Mouse (Mus musculus) MEL (cell line): ENCODE results near the gene Rnf32.

Source experiments
- CTCF ChIP-seq, 3 experiments: IDR thresholded peaks in 2 of 3; conservative IDR thresholded peaks in 1 of 3; 2 replicates each; pipeline ENCODE4 v1.5.1; 2011 to 2012; ENCODE audit warnings: low read length in 3 of 3, low read depth in 2 of 3, mild to moderate bottlenecking in 2 of 3, improper control_type of control experiment in 1 of 3, inconsistent platforms in 1 of 3, mixed read lengths in 1 of 3, moderate library complexity in 1 of 3; ENCODE audit not compliant: control insufficient read depth in 1 of 3, insufficient read depth in 1 of 3, poor library complexity in 1 of 3, severe bottlenecking in 1 of 3
- EP300 ChIP-seq, 2 experiments: IDR thresholded peaks; 2 replicates each; pipeline ENCODE4 v1.6.1; 2011; ENCODE audit warnings: improper control_type of control experiment in 2 of 2, low read length in 2 of 2, low read depth in 1 of 2, mild to moderate bottlenecking in 1 of 2
- ETS1 ChIP-seq: IDR thresholded peaks from 2 replicates; pipeline ENCODE4 v1.6.1; 2012; ENCODE audit warnings: low read depth, mild to moderate bottlenecking, inconsistent platforms, low read length, improper control_type of control experiment, moderate library complexity
- GABPA ChIP-seq: IDR thresholded peaks from 2 replicates; pipeline ENCODE4 v1.6.1; 2012; ENCODE audit warnings: low read depth, mild to moderate bottlenecking, inconsistent platforms, low read length, improper control_type of control experiment, moderate library complexity
- JUND ChIP-seq: IDR thresholded peaks from 2 replicates; pipeline ENCODE4 v1.6.1; 2011; ENCODE audit warnings: low read depth, mild to moderate bottlenecking, improper control_type of control experiment, low read length
- MAX ChIP-seq: IDR thresholded peaks from 2 replicates; pipeline ENCODE4 v1.6.1; 2011; ENCODE audit warnings: low read length, improper control_type of control experiment
- MAZ ChIP-seq: IDR thresholded peaks from 2 replicates; pipeline ENCODE4 v1.6.1; 2012; ENCODE audit warnings: low read depth, mild to moderate bottlenecking, inconsistent platforms, low read length, improper control_type of control experiment
- POLR2A ChIP-seq, 2 experiments: IDR thresholded peaks; 2 replicates each; pipeline ENCODE4 v1.6.1; 2011 to 2012; ENCODE audit warnings: low read length in 2 of 2, mild to moderate bottlenecking in 2 of 2, control low read depth in 1 of 2, improper control_type of control experiment in 1 of 2, low read depth in 1 of 2, moderate library complexity in 1 of 2; ENCODE audit not compliant: control insufficient read depth in 1 of 2, insufficient read depth in 1 of 2, poor library complexity in 1 of 2
- RAD21 ChIP-seq: IDR thresholded peaks from 2 replicates; pipeline ENCODE4 v1.6.1; 2011; ENCODE audit warnings: mild to moderate bottlenecking, low read depth, low read length, improper control_type of control experiment
- USF1 ChIP-seq: IDR thresholded peaks from 2 replicates; pipeline ENCODE4 v1.6.1; 2014; ENCODE audit warnings: low read depth, mild to moderate bottlenecking, inconsistent platforms, low read length, improper control_type of control experiment, moderate library complexity
- ZKSCAN1 ChIP-seq: IDR thresholded peaks from 2 replicates; pipeline ENCODE4 v1.6.1; 2012; ENCODE audit warnings: low read depth, mild to moderate bottlenecking, inconsistent platforms, low read length, improper control_type of control experiment, moderate library complexity
- ZMIZ1 ChIP-seq: IDR thresholded peaks from 2 replicates; pipeline ENCODE4 v1.6.1; 2012; ENCODE audit warnings: low read depth, mild to moderate bottlenecking, inconsistent platforms, low read length, improper control_type of control experiment, moderate library complexity

DNA sequence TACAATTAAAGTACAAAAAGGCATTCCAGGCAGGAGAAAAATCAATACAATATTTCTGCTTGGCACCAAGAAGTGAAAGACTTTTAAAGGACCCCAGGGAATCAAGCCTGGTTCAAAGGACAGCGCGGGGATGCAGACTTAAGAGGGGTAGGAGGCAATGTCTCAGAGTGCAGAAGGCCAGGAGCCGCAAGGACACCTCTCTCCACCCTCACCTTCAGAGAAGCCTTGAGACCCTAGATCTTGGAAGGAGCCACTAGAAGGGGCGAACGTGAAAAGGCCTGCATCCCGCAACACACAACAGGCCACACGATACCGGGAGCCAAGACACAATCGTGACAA, 592 bp upstream of the Rnf32 start:
- TF ChIP-seq POLR2A (IDR thresholded peaks at IDR 0.05; ENCODE audit: control insufficient read depth in 1 of 2, insufficient read depth in 1 of 2, low read depth in 1 of 2, low read length in 2 of 2, poor library complexity in 1 of 2): no peak
- no peak for TF ChIP-seq RAD21
- TF ChIP-seq EP300 (IDR thresholded peaks at IDR 0.05; ENCODE audit: low read depth in 1 of 2, low read length in 2 of 2): no peak
- TF ChIP-seq MAZ: no peak
- TF ChIP-seq CTCF (IDR thresholded peaks at IDR 0.05 in 2 of 3, conservative IDR thresholded peaks at IDR 0.05 in 1 of 3; ENCODE audit: control insufficient read depth in 1 of 3, insufficient read depth in 1 of 3, low read depth in 2 of 3, low read length in 3 of 3, poor library complexity in 1 of 3, severe bottlenecking in 1 of 3): no peak
- TF ChIP-seq JUND: no peak
- no peak for TF ChIP-seq MAX
- TF ChIP-seq GABPA: no peak
- no peak for TF ChIP-seq USF1
- no peak for TF ChIP-seq ETS1
- TF ChIP-seq ZMIZ1: no peak
- no peak for TF ChIP-seq ZKSCAN1
